Mouse (Mus musculus) G1E (cell line): ENCODE results near the gene Ankrd23. TPM values are rescaled to one million over a fixed set of nuclear protein-coding genes. Genes with fewer than 3 reads are reported as not detected.

Experiments used
- ATAC-seq: 2 replicates; pipeline ENCODE4 v1.8.0; 2016; ENCODE audit warnings: mild to moderate bottlenecking; ENCODE audit not compliant: insufficient number of reproducible peaks, poor library complexity, low FRiP score, severe bottlenecking; ENCODE audit errors: extremely low read depth
- DNase-seq: peaks from one replicate; pipeline ENCODE4 v3.0.0; 2012; ENCODE audit warnings: low spot score
- H3K27me3 ChIP-seq: 2 replicates; pipeline ENCODE4 v1.6.1; 2012; ENCODE audit warnings: mild to moderate bottlenecking, low read length, inconsistent platforms; ENCODE audit not compliant: insufficient read depth
- H3K36me3 ChIP-seq: replicated peaks from 2 replicates; pipeline ENCODE3; 2012; ENCODE audit warnings: mild to moderate bottlenecking, inconsistent platforms
- H3K4me1 ChIP-seq: 2 replicates; pipeline ENCODE4 v1.6.1; 2012; ENCODE audit warnings: low read depth, low read length, inconsistent platforms, mixed read lengths; ENCODE audit not compliant: insufficient read depth
- H3K4me3 ChIP-seq: 2 replicates; pipeline ENCODE4 v1.5.1; 2012; ENCODE audit warnings: low read depth, mild to moderate bottlenecking, inconsistent platforms, low read length, moderate library complexity, mixed read lengths
- H3K9me3 ChIP-seq: replicated peaks from 2 replicates; pipeline ENCODE4 v1.6.1; 2012; ENCODE audit warnings: inconsistent platforms
- CTCF ChIP-seq: IDR thresholded peaks from 2 replicates; pipeline ENCODE4 v1.5.1; 2012; ENCODE audit warnings: low read depth, low read length, inconsistent platforms, mixed read lengths
- GATA1 ChIP-seq: IDR thresholded peaks from 2 replicates; pipeline ENCODE4 v1.6.1; 2012; ENCODE audit warnings: borderline replicate concordance, low read length, inconsistent platforms, mixed read lengths
- GATA2 ChIP-seq: IDR thresholded peaks from 2 replicates; pipeline ENCODE4 v1.6.1; 2012; ENCODE audit warnings: low read depth, low read length, inconsistent platforms, borderline replicate concordance
- POLR2AphosphoS5 ChIP-seq: IDR thresholded peaks from 2 replicates; pipeline ENCODE4 v1.6.1; 2012; ENCODE audit warnings: low read depth, low read length, inconsistent platforms; ENCODE audit not compliant: insufficient replicate concordance
- TAL1 ChIP-seq: conservative IDR thresholded peaks from 2 replicates; pipeline ENCODE4 v1.6.1; 2012; ENCODE audit warnings: low read depth, low read length, inconsistent platforms, mixed read lengths
- polyA plus RNA-seq: library from polyadenylated mRNA; stranded (reverse); fragments of >175 nt; gene quantifications from 2 replicates; pipeline ENCODE4 v1.2.3, GENCODE M21; 2012
- total RNA-seq, 2 experiments: library from RNA; stranded (forward) in 1 of 2; stranded (reverse) in 1 of 2; fragments of 200-1000 nt in 1 of 2; fragments of >200 nt in 1 of 2; fragmentation: Nextera tagmentation in 1 of 2; gene quantifications; 2 replicates each; pipeline ENCODE4 v1.2.3; 2014 to 2017

The Ankrd23 gene
- total and polyA plus RNA-seq, 3 experiments: 10.9 to 14.8 (median 14.2) TPM

DNA sequence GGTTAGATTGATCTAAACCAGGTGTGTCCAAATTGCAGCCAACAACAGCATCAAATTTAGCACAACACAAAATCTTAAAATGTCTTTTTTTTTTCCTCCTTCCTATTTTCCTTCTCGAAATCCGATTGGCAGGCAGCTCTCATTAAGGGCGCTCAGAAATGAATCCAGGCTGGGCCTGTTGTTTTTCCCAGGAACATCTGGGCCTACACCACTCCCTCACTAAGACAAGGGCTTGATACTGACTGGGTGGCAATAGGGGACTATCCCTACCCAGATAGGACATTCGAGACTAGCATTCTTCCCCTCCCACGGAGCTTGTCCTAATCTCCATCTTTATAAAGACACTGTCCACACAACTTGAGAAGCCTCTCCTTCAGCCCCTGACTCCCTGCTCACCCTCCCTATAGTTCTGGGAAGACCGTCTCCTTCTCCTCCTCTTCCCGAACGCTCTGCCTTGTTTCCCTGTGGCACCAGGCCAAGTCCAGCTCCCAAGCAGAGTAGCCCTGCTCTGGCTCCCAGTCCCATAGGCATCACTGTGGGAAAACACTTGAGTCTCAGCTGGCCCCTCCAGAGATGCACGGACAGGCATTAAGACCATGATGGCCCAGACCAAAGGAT, 11.4 kb upstream of the Ankrd23 start:
- Histone ChIP-seq H3K4me1 (peaks cover 23% of the 10 kb centered on the region), H3K27me3 (peaks cover 37% of the 10 kb centered on the region), H3K36me3 (peaks cover 22% of the 10 kb centered on the region), H3K4me3 (no peak overlapping the region), H3K9me3 (no peaks in the 10 kb centered on the region)
- DNase-seq: no peak
- TF ChIP-seq POLR2AphosphoS5 (no peak), CTCF (no peak), GATA2 (no peak), TAL1 (no peak), GATA1 (no peak)
- no peak for ATAC-seq

DNA sequence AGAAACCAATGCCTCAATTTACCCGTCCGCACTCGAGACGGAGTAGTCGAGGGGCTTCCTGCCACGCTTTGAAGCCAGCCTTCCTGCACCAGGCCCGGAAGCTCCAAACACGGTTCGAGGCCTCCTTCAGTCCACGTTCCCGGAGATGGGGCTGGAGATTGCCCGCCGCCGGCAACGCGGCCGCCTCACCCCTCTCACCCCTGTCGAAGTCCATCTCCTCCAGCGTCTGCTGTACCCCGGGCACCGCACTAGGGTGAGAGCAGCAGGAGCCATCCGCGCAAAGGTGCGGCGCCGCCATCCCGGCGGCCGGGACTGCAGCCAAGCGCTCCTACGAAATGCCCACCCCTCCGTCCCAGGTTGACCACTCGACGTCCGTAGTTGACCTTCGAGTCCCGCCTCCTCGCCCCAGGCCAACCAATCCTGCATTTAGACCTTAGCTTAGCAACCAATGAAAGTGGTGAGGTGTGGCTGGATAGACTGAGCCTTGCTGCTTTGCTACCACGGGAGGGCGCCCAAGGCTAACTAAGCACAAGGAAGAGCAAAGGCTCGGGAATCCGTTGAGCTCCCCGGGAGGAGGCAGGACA, 10.3 kb upstream of the Ankrd23 start, which contains the start of gene Ankrd39:
TSS of gene Ankrd39 (minus strand) at position 558 of the 584 bp plus-strand sequence.
- TF ChIP-seq TAL1 (no peak), CTCF (peak; percentile 89)
- no peaks in the 10 kb centered on the region for H3K9me3 ChIP-seq
- H3K36me3 ChIP-seq: peaks cover 33% of the 10 kb centered on the region
- peak; percentile 100 for DNase-seq
- H3K4me3 ChIP-seq: peak within 1 kb of the TSS; percentile 81
- H3K27me3 ChIP-seq: peaks cover 26% of the 10 kb centered on the region
- H3K4me1 ChIP-seq: peaks cover 23% of the 10 kb centered on the region
- ATAC-seq: peak; percentile 99

DNA sequence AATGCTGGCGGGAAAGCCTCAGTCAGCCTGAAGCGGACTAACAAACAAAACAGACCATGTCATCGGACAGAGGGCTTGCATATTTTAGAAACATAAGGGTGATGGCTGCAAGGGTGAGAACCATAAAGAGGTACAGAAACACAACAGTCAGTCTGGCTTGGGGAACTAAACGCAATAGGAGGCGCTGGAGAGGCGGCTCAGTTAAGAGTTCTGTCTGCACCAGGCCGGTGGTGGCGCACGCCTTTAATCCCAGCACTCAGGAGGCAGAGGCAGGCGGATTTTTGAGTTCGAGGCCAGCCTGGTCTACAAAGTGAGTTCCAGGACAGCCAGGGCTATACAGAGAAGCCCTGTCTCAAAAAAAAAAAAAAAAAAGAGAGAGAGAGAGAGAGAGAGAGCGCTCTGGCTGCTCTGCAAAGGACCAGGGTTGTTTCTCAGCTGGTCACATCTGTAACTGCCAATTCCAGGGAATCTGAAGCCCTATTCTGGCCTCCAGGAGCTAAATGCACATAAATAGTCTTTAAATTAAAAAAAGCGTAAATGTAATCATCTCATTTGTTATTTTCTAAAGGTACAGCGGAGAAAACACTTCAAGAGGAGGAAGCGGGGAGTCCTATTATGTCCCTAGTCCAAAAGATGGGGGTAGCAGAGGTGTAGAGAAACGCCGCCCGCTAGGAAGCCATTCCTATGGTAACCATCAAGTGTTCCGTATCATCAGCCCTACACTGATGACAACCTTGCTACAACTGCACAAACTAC, 9.3 kb upstream of the Ankrd23 start:
- TF ChIP-seq CTCF (no peak), GATA2 (no peak), TAL1 (no peak), POLR2AphosphoS5 (no peak), GATA1 (no peak)
- ATAC-seq: no peak
- Histone ChIP-seq H3K36me3 (peaks cover 42% of the 10 kb centered on the region), H3K4me1 (peaks cover 23% of the 10 kb centered on the region), H3K9me3 (no peaks in the 10 kb centered on the region), H3K27me3 (peaks cover 18% of the 10 kb centered on the region), H3K4me3 (peak overlapping the region; percentile 81)
- DNase-seq: no peak

DNA sequence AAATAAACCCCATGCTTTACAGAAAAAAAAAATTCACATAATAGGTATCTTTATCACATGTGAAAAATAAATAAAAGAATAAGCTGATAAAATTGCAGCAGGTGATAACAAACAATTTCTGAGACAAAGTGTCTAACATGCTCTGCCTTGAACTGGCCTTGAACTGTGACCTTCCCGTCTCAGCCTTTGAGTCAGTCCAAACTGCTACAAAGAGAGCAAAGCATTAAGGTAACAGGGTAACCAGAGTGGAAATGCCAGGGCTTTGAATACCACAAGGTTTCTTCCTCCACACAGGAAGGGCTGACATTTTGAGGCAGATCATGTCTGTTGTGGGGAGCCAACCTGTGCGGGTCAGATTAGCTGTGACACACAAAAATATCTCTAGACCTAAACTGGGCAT, 8.7 kb upstream of the Ankrd23 start:
- H3K4me3 ChIP-seq: no peak overlapping the region
- DNase-seq: no peak
- TF ChIP-seq GATA2: no peak
- no peak for TF ChIP-seq POLR2AphosphoS5
- TF ChIP-seq TAL1: no peak
- TF ChIP-seq GATA1: no peak
- no peak for TF ChIP-seq CTCF
- no peak for ATAC-seq
- peaks cover 13% of the 10 kb centered on the region for H3K27me3 ChIP-seq
- peaks cover 23% of the 10 kb centered on the region for H3K4me1 ChIP-seq
- H3K9me3 ChIP-seq: no peaks in the 10 kb centered on the region
- peaks cover 48% of the 10 kb centered on the region for H3K36me3 ChIP-seq

DNA sequence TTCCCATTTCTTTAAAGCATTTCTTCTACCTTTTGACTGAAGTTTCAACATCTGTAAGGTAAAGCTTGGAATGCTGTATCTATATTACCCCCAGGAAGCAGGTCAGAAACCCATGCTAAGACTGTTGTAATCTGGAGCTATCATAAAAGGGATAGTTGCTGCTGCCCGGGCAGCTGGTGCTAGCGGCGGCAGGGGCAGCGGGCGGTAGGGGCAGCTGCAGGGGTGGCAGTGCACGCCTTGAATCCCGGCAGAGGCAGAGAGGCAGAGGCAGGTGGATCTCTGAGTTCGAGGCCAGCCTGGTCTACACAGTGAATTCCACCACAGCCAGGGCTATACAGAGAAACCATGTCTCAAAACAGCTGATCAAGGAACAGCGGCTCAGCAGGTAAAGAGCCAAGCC, 6.2 kb upstream of the Ankrd23 start:
- no peaks in the 10 kb centered on the region for H3K9me3 ChIP-seq
- DNase-seq (no peak), ATAC-seq (no peak)
- H3K4me1 ChIP-seq: peaks cover 23% of the 10 kb centered on the region
- no peak for TF ChIP-seq GATA1
- no peak for TF ChIP-seq POLR2AphosphoS5
- no peak for TF ChIP-seq TAL1
- TF ChIP-seq CTCF: no peak
- TF ChIP-seq GATA2: no peak
- H3K4me3 ChIP-seq: no peak overlapping the region
- peaks cover 72% of the 10 kb centered on the region for H3K36me3 ChIP-seq
- no peaks in the 10 kb centered on the region for H3K27me3 ChIP-seq

DNA sequence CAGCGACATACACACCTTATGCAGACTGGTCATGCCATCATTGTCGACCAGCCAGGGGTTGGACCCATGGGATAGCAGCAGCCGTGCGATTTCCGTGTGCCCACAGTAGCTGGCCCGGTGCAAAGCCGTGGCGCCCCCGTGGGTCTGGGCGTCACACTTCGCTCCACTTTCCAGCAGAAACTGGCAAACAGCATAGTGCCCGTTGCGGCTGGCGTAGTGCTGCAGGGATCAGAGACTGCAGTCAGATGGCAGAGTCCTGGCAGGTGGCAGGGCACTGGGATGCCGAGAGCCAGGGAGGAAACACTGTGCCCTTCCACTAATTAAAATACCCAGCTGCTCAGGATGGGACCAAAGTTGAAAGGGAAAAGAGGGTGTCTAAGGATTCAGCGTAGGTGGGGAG, 5.2 kb upstream of the Ankrd23 start:
- ATAC-seq: no peak

More for the DNA sequence above, 5.2 kb upstream of the Ankrd23 start:
- Histone ChIP-seq H3K4me1 (peaks cover 17% of the 10 kb centered on the region), H3K9me3 (no peaks in the 10 kb centered on the region), H3K27me3 (no peaks in the 10 kb centered on the region), H3K36me3 (peaks cover 79% of the 10 kb centered on the region), H3K4me3 (no peak overlapping the region)
- no peak for DNase-seq
- TF ChIP-seq CTCF (no peak), GATA1 (no peak), POLR2AphosphoS5 (no peak), GATA2 (no peak), TAL1 (no peak)
